Mouse (Mus musculus): ENCODE measurements around the gene Gm14419.
"Not testable (repeated sequence)": the region's sequence is repeated elsewhere in the genome, so short reads cannot be mapped to it uniquely, and the experiment has no call there.

The Gm14419 gene

GRCm38 (mm10) chr2:177000656-177001055 is at the start of gene Gm14419:
Gene Gm14419 (plus strand): TSS chr2:177000956.
- DNase-seq (ENCODE audit: low spot score in 2 of 2) = not testable (repeated sequence)

Measured in heart, adult 9 months (tissue).